Mouse (Mus musculus): ENCODE measurements around the gene 2310050C09Rik. TPM values are rescaled to one million over a fixed set of nuclear protein-coding genes. Genes with fewer than 3 reads are reported as not detected.
A peak's percentile ranks its signal among the peaks of the same experiment; 100 is the strongest.

Gene 2310050C09Rik
- not detected in 2 replicates for polyA plus RNA-seq (2014; fragmentation: Nextera tagmentation; extraction: Ambion mirVana)

GRCm38 (mm10) chr3:92870116-92870515 is at the start of gene 2310050C09Rik:
2310050C09Rik (minus strand) TSS chr3:92870216.
- H3K27me3 ChIP-seq (ENCODE audit: control insufficient read depth, insufficient read depth, low read length), result no peaks in the 10 kb centered on the region
- H3K27ac ChIP-seq (replicated peaks; ENCODE audit: low read depth, low read length), result no peak within 1 kb of the TSS
- DNase-seq (ENCODE audit: low spot score) (no peak), ATAC-seq (ENCODE audit: insufficient number of reproducible peaks, low FRiP score, low TSS enrichment, low read depth) (no peak)
- no peak within 1 kb of the TSS for H3K4me2 ChIP-seq (ENCODE audit: low read depth, severe bottlenecking)
- H3K4me1 ChIP-seq (ENCODE audit: control insufficient read depth, insufficient read depth, low read length), result no peaks in the 10 kb centered on the region
- WGBS, result 63% methylated on average over 4 of the region's 4 CpGs
- H3K9ac ChIP-seq (ENCODE audit: low read length), result no peak within 1 kb of the TSS
- H3K9me3 ChIP-seq (ENCODE audit: control insufficient read depth, low read length), result no peaks in the 10 kb centered on the region
- H3K36me3 ChIP-seq (ENCODE audit: control insufficient read depth, insufficient read depth, low read length), result no peaks in the 10 kb centered on the region
- no peak within 1 kb of the TSS for H3K4me3 ChIP-seq (ENCODE audit: low read depth, low read length)

- Histone ChIP-seq H3K9ac (ENCODE audit: low read length) (no peak overlapping the region), H3K27me3 (ENCODE audit: control insufficient read depth, insufficient read depth, low read length) (no peaks in the 10 kb centered on the region), H3K9me3 (ENCODE audit: control insufficient read depth, low read length) (no peaks in the 10 kb centered on the region), H3K4me1 (ENCODE audit: control insufficient read depth, insufficient read depth, low read length) (no peaks in the 10 kb centered on the region), H3K4me2 (ENCODE audit: low read depth, severe bottlenecking) (no peak overlapping the region), H3K36me3 (ENCODE audit: control insufficient read depth, insufficient read depth, low read length) (no peaks in the 10 kb centered on the region), H3K27ac (replicated peaks; ENCODE audit: low read depth, low read length) (no peak overlapping the region), H3K4me3 (ENCODE audit: low read depth, low read length) (no peak overlapping the region)
- ATAC-seq (ENCODE audit: insufficient number of reproducible peaks, low FRiP score, low TSS enrichment, low read depth) (no peak; the same call in 1 of the 2 replicates), DNase-seq (ENCODE audit: low spot score) (peak; percentile 33)
- WGBS, result 29% methylated on average over 4 of the region's 4 CpGs
Observed at GRCm38 (mm10) chr3:92907571-92907970, 37.6 kb upstream of the 2310050C09Rik start.

DNA sequence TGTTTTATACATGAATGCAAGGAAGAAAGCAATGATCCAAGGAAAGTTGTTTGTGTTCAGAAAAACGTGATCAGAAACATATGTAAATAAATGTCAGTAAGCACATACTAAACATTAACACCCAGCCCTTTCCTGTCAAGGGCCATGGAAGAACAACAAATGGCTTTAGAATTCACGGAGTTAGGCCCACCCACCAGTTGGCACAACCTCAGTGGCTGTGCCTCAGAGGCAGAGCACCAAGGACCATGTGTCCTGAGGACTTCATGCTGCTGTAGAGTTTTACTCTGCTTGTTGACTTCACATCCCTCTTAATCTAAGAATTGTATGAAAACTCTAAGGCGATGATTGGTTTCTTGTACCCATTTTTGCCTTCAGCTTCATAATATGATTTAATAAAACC is 35.2 kb upstream of the 2310050C09Rik start:
- Histone ChIP-seq H3K27ac (replicated peaks; ENCODE audit: low read depth, low read length) (no peak overlapping the region), H3K4me3 (ENCODE audit: low read depth, low read length) (no peak overlapping the region), H3K9me3 (ENCODE audit: control insufficient read depth, low read length) (no peaks in the 10 kb centered on the region), H3K4me1 (ENCODE audit: control insufficient read depth, insufficient read depth, low read length) (no peaks in the 10 kb centered on the region), H3K4me2 (ENCODE audit: low read depth, severe bottlenecking) (no peak overlapping the region), H3K27me3 (ENCODE audit: control insufficient read depth, insufficient read depth, low read length) (no peaks in the 10 kb centered on the region), H3K36me3 (ENCODE audit: control insufficient read depth, insufficient read depth, low read length) (no peaks in the 10 kb centered on the region), H3K9ac (ENCODE audit: low read length) (no peak overlapping the region)
- ATAC-seq (ENCODE audit: insufficient number of reproducible peaks, low FRiP score, low TSS enrichment, low read depth), result no peak
- 55% methylated on average over 3 of the region's 3 CpGs for WGBS
- DNase-seq (ENCODE audit: low spot score), result no peak

DNA sequence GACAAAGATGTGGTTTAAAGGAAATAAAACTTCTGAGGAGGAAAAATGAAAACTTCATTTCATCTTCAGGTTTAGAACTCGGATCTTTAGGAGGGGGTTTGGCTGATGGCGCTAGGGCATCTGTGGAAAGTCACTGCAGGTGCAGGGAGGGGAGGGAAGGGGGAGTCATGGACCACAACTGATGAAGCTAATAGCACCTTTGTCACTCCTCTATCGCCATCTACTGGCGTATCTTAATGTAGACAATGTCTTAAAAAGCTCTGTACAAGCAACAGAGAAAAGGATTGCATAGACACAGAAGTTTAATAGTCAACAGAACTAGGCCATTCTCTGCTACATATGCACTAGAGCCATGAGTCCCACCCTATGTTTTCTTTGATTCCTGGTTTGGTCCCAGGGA is 33.6 kb upstream of the 2310050C09Rik start:
- H3K36me3 ChIP-seq (ENCODE audit: control insufficient read depth, insufficient read depth, low read length), result no peaks in the 10 kb centered on the region
- no peaks in the 10 kb centered on the region for H3K27me3 ChIP-seq (ENCODE audit: control insufficient read depth, insufficient read depth, low read length)
- WGBS, result 33% methylated on average over 4 of the region's 4 CpGs
- no peaks in the 10 kb centered on the region for H3K9me3 ChIP-seq (ENCODE audit: control insufficient read depth, low read length)
- ATAC-seq (ENCODE audit: insufficient number of reproducible peaks, low FRiP score, low TSS enrichment, low read depth) (no peak), DNase-seq (ENCODE audit: low spot score) (no peak)
- no peak overlapping the region for H3K27ac ChIP-seq (replicated peaks; ENCODE audit: low read depth, low read length)
- no peak overlapping the region for H3K4me2 ChIP-seq (ENCODE audit: low read depth, severe bottlenecking)
- no peak overlapping the region for H3K4me3 ChIP-seq (ENCODE audit: low read depth, low read length)
- no peaks in the 10 kb centered on the region for H3K4me1 ChIP-seq (ENCODE audit: control insufficient read depth, insufficient read depth, low read length)
- no peak overlapping the region for H3K9ac ChIP-seq (ENCODE audit: low read length)

GRCm38 (mm10) chr3:92902992-92903391 is 33.0 kb upstream of the 2310050C09Rik start:
- 27% methylated on average over 3 of the region's 3 CpGs for WGBS
- H3K27me3 ChIP-seq (ENCODE audit: control insufficient read depth, insufficient read depth, low read length), result no peaks in the 10 kb centered on the region
- no peaks in the 10 kb centered on the region for H3K9me3 ChIP-seq (ENCODE audit: control insufficient read depth, low read length)
- H3K4me3 ChIP-seq (ENCODE audit: low read depth, low read length), result no peak overlapping the region
- no peaks in the 10 kb centered on the region for H3K4me1 ChIP-seq (ENCODE audit: control insufficient read depth, insufficient read depth, low read length)
- H3K4me2 ChIP-seq (ENCODE audit: low read depth, severe bottlenecking), result no peak overlapping the region
- DNase-seq (ENCODE audit: low spot score) (peak; percentile 61), ATAC-seq (ENCODE audit: insufficient number of reproducible peaks, low FRiP score, low TSS enrichment, low read depth) (no peak)
- H3K27ac ChIP-seq (replicated peaks; ENCODE audit: low read depth, low read length), result no peak overlapping the region
- H3K9ac ChIP-seq (ENCODE audit: low read length), result no peak overlapping the region
- H3K36me3 ChIP-seq (ENCODE audit: control insufficient read depth, insufficient read depth, low read length), result no peaks in the 10 kb centered on the region

- Histone ChIP-seq H3K9ac (ENCODE audit: low read length) (no peak overlapping the region), H3K27ac (replicated peaks; ENCODE audit: low read depth, low read length) (no peak overlapping the region), H3K36me3 (ENCODE audit: control insufficient read depth, insufficient read depth, low read length) (no peaks in the 10 kb centered on the region), H3K4me2 (ENCODE audit: low read depth, severe bottlenecking) (no peak overlapping the region), H3K9me3 (ENCODE audit: control insufficient read depth, low read length) (no peaks in the 10 kb centered on the region), H3K4me1 (ENCODE audit: control insufficient read depth, insufficient read depth, low read length) (no peaks in the 10 kb centered on the region), H3K4me3 (ENCODE audit: low read depth, low read length) (no peak overlapping the region), H3K27me3 (ENCODE audit: control insufficient read depth, insufficient read depth, low read length) (no peaks in the 10 kb centered on the region)
- ATAC-seq (ENCODE audit: insufficient number of reproducible peaks, low FRiP score, low TSS enrichment, low read depth), result no peak
- DNase-seq (ENCODE audit: low spot score), result no peak
- WGBS, result 67% methylated on average over 1 of the region's 1 CpGs
Observed at GRCm38 (mm10) chr3:92894489-92894888, 24.5 kb upstream of the 2310050C09Rik start.

DNA sequence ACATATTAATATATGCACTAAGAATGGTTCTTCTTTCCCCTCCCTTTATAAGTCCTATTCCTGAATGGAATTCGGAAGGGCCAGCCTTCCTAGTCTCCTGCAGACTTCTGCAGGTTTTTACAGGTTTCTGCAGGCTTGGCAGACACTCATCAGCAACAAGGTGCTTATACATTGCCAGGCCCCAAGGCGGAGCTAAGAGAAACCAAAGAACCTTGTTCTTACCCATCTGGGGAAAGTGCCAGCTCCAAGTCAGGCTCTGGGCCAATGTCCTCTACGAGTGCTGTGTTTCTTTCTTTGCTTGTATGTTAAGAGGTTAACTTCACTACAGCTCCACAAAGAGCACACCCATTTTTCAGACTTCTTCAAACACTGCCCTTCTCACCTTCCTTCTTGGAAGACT is 24.0 kb upstream of the 2310050C09Rik start:
- no peaks in the 10 kb centered on the region for H3K4me1 ChIP-seq (ENCODE audit: control insufficient read depth, insufficient read depth, low read length)
- no peaks in the 10 kb centered on the region for H3K27me3 ChIP-seq (ENCODE audit: control insufficient read depth, insufficient read depth, low read length)
- DNase-seq (ENCODE audit: low spot score), result no peak
- no peak overlapping the region for H3K9ac ChIP-seq (ENCODE audit: low read length)
- no peak overlapping the region for H3K4me3 ChIP-seq (ENCODE audit: low read depth, low read length)
- no peak for ATAC-seq (ENCODE audit: insufficient number of reproducible peaks, low FRiP score, low TSS enrichment, low read depth)
- WGBS, result 65% methylated on average over 3 of the region's 3 CpGs
- H3K27ac ChIP-seq (replicated peaks; ENCODE audit: low read depth, low read length), result no peak overlapping the region
- H3K4me2 ChIP-seq (ENCODE audit: low read depth, severe bottlenecking), result no peak overlapping the region
- no peaks in the 10 kb centered on the region for H3K36me3 ChIP-seq (ENCODE audit: control insufficient read depth, insufficient read depth, low read length)
- H3K9me3 ChIP-seq (ENCODE audit: control insufficient read depth, low read length), result no peaks in the 10 kb centered on the region

- WGBS, result 86% methylated on average over 3 of the region's 3 CpGs
- Histone ChIP-seq H3K9me3 (ENCODE audit: control insufficient read depth, low read length) (no peaks in the 10 kb centered on the region), H3K4me2 (ENCODE audit: low read depth, severe bottlenecking) (no peak overlapping the region), H3K4me1 (ENCODE audit: control insufficient read depth, insufficient read depth, low read length) (no peaks in the 10 kb centered on the region), H3K36me3 (ENCODE audit: control insufficient read depth, insufficient read depth, low read length) (no peaks in the 10 kb centered on the region), H3K4me3 (ENCODE audit: low read depth, low read length) (no peak overlapping the region), H3K27ac (replicated peaks; ENCODE audit: low read depth, low read length) (no peak overlapping the region), H3K9ac (ENCODE audit: low read length) (no peak overlapping the region), H3K27me3 (ENCODE audit: control insufficient read depth, insufficient read depth, low read length) (no peaks in the 10 kb centered on the region)
- no peak for DNase-seq (ENCODE audit: low spot score)
- no peak for ATAC-seq (ENCODE audit: insufficient number of reproducible peaks, low FRiP score, low TSS enrichment, low read depth)
Observed at GRCm38 (mm10) chr3:92874180-92874579, 4.2 kb upstream of the 2310050C09Rik start.

DNA sequence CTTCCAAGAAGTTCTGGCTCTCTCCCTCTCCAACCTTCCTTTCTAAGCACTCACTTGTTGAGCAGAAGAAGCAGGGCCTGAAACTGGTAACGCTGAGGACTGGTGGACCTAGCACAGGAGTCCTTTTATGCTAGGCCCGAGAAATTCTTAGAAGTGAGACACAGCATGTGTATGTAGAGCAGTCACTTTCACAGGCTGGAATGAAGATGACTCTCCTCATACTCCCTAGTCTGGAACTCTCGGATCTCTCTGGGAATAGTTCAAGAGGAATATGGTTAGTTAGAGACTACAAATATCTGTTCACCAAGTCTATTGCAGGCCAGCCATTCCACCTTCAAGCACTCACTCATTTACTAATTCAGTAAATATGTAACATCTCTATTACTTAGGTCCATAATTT is 18.8 kb downstream of the 2310050C09Rik start, which contains the start of gene Lce1l:
Gene Lce1l (minus strand): TSS at position 101 of the 400 bp plus-strand sequence.
- no peaks in the 10 kb centered on the region for H3K4me1 ChIP-seq (ENCODE audit: control insufficient read depth, insufficient read depth, low read length)
- H3K36me3 ChIP-seq (ENCODE audit: control insufficient read depth, insufficient read depth, low read length), result no peaks in the 10 kb centered on the region
- H3K9ac ChIP-seq (ENCODE audit: low read length), result no peak within 1 kb of the TSS
- H3K4me2 ChIP-seq (ENCODE audit: low read depth, severe bottlenecking), result no peak within 1 kb of the TSS
- DNase-seq (ENCODE audit: low spot score), result no peak
- 92% methylated on average over 3 of the region's 3 CpGs for WGBS
- no peaks in the 10 kb centered on the region for H3K9me3 ChIP-seq (ENCODE audit: control insufficient read depth, low read length)
- H3K27me3 ChIP-seq (ENCODE audit: control insufficient read depth, insufficient read depth, low read length), result no peaks in the 10 kb centered on the region
- no peak within 1 kb of the TSS for H3K4me3 ChIP-seq (ENCODE audit: low read depth, low read length)
- H3K27ac ChIP-seq (replicated peaks; ENCODE audit: low read depth, low read length), result no peak within 1 kb of the TSS
- ATAC-seq (ENCODE audit: insufficient number of reproducible peaks, low FRiP score, low TSS enrichment, low read depth), result no peak

Data from limb, embryonic 11.5 days (tissue).